Mouse (Mus musculus) mature B cell (primary cell): ENCODE results near the gene Tacc2.

Experiments
- in situ Hi-C: fragments of 300-500 bp; cut with MboI; formaldehyde crosslinking; loops from 2 replicates; pipeline ENCODE4 v1.14.3; 2019

Tacc2 gene

GRCm38 (mm10) chr7:130688601-130689000, 111.4 kb downstream of the Tacc2 start:
- in situ Hi-C loops = no loop called here

GRCm38 (mm10) chr7:130690869-130691268, 113.6 kb downstream of the Tacc2 start:
- in situ Hi-C loops = no loop called here

DNA sequence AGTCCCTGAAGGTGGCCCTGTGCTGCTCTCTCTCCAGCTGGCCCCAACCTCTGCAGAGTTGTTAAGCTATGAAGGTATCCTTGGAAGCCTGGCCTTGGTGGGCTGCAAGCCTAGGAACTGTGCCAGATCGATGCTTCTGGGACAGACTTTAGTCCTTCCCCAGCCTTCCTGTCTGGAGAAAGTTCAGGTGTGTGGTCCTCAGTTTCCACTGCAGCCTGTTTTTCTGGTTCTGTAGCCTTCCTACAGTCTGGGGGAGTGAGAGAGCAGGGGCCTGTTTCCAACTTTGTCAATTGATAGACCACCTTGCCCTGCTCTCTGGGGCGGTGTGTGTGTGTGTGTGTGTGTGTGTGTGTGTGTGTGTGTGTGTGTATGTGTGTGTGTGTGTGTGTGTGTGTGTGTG, 114.7 kb downstream of the Tacc2 start:
- in situ Hi-C loops = no loop called here

GRCm38 (mm10) chr7:130692392-130692942, 115.2 kb downstream of the Tacc2 start:
- in situ Hi-C loops = no loop called here

DNA sequence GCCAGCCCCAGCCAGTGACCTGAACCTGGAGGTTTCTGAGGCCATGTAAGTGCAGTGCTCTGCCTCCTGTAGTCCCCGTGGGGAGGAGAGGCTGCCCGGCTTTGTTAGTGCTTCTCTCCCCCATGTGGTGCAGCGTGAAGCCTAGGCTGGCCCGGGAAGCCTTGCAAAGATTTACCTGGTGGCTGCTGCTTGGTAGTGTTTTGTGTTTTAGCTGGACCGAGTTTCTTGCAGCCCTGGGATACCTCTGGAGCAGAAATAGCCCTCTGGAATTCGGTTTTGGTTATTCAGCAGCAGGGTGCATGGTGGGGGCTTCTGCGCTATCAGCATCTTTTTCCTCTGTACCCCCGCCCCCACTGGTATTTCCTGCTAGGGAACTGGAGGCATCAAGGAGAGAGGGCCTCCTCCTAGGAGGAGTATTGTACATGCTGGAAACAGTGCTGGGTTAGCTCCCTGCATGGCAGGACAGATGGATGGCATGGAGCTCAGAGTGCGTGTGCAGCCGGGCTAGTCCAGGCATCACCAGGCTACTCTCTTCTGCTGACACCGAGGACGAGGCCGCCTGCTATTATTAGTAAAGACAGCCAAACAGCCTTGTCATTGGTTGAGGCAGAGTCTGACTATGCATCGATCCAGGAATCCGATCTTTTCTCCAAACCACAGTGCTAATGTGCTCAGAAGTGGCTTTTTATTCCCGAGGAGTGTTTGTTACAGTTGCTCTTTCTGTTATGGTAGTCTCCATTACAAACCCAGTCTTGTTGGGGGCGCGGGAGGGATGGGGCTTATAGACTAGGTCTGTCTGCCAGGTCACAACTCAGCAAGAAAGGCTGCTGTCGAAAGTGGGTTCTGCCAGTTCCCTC, 115.9 kb downstream of the Tacc2 start:
- in situ Hi-C loops = no loop called here

GRCm38 (mm10) chr7:130693800-130694193, 116.6 kb downstream of the Tacc2 start:
- in situ Hi-C loops = no loop called here

- in situ Hi-C loops = no loop called here
These were observed 118.6 kb downstream of the Tacc2 start for GRCm38 (mm10) chr7:130695669-130696338.

GRCm38 (mm10) chr7:130696347-130697234, 119.4 kb downstream of the Tacc2 start:
- in situ Hi-C loops = no loop called here

GRCm38 (mm10) chr7:130698480-130698879, 121.2 kb downstream of the Tacc2 start:
- in situ Hi-C loops = no loop called here

DNA sequence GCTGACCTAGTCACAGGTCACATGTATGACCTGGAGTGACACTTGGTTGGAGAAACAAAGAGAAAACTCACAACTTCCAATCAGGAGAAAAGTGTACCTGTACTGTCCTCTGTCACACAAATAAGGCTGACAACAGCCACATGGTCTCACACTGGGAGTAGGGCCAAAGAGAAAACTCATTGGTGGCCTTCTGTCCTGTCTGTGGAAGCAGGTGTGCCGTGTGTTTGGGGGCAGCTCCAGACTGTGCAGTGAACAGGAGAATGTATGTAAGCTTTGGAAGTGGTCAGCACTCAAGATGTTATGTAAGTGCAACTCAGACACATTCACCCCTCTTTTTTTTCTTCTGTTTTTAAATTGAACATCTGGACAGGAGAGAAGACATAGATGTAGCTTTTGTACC, 124.1 kb downstream of the Tacc2 start:
- in situ Hi-C loops = no loop called here

- in situ Hi-C loops = no loop called here
These were observed 128.0 kb downstream of the Tacc2 start for GRCm38 (mm10) chr7:130705230-130705629.

GRCm38 (mm10) chr7:130708940-130709339, 131.7 kb downstream of the Tacc2 start:
- in situ Hi-C loops = no loop called here

DNA sequence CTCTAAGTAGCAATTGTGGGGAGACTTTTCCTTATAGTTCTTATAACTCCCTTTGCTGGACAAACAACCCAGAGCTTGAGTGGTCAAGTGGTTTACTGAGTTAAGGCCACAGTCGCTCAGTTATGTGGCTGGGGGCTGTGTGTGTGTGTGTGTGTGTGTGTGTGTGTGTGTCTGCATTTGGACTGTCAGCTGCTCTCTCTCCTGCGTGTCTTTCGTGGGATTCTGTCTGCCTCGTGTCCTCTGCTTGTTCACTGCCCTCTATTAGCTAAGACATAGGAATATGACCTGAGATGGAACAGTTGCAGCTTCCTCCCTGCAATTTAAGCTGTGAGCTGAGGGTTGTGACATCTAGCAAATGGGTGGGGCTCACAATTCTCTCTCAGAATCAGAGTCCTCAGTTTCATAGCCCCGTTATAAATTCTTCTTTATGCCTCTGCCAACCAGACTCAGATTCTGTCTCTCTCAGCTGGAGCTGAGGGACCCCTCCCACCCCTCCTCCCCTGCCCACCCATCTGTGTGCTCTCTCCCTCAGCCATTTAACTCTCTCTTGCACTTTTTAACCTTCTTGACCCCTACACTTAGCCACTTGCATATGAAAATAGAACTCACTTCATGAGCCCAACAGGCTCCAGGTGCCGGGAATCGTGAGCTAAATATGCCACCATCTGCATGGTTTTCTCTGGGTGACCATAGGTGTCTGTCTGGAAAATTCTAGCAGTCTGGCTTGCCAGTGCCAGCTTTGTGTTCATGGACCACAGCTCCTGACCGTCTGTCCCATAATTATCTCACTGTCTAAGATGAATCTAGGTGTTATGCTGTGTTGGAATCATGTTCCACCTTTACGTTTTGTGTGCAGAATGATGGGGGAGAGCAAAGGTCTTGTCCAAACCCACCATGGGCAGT, 132.4 kb downstream of the Tacc2 start:
- in situ Hi-C loops = no loop called here

DNA sequence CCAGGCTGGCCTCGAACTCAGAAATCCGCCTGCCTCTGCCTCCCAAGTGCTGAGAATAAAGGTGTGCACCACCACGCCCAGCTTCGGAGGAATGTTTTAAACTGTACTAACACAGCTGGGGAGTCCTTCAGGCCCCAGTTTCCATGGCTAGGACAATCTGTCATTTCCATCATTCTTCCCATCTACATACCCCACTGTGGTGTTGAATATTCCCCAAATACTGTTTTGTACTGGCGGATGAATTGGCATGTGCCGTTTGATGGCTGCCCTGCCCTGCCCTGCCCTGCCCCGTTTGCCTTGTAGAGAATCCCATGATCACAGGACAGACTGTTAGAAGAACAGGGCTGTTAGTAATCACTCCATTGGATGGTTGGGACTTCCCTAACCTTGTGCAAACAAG, 134.6 kb downstream of the Tacc2 start:
- in situ Hi-C loops = no loop called here

- in situ Hi-C loops = no loop called here
These were observed 136.1 kb downstream of the Tacc2 start for GRCm38 (mm10) chr7:130713319-130713718.

DNA sequence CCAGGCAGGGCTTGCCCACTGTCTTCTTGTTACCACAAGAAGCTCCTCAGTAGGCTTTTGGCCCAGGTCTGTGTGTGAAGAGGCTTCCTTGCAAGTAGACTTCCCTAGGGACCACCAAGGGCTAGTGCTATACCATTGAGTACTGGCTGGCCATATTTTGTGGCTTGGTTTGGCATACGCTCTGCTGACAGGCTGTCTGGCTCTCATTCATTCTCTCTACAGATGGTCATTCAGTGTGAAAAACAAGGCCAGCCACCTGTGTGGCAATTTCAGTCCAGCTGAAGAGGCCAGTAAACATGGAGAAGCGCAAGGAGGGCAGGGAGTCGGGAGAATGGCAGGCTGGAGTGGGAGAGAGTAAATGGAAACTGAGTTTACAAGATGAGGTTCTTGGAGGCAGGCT, 138.2 kb downstream of the Tacc2 start:
- in situ Hi-C loops = no loop called here

GRCm38 (mm10) chr7:130716341-130716740, 139.1 kb downstream of the Tacc2 start:
- in situ Hi-C loops = no loop called here

DNA sequence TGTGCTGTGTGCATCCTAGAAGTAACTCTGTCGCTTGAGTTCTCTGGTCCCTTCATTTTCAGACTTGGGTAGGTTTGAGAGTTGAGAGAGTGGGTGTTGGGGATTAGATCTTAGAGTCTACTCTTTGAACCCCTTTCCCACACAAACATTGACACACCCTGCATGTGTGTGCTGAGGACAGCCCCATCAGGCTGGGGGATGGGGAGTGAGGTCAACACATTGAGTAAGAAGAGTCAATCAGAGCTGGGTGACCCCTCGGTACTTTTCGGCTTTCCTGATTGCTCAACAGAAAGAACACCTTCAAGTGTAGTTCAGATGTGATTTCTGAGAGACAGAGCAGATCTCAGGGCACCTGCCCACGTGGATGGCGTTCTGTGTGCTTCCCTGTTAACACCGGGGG, 139.8 kb downstream of the Tacc2 start:
- in situ Hi-C loops = no loop called here

- in situ Hi-C loops = no loop called here
These were observed 142.8 kb downstream of the Tacc2 start for GRCm38 (mm10) chr7:130719931-130720598.

GRCm38 (mm10) chr7:130720646-130721335, 143.6 kb downstream of the Tacc2 start:
- in situ Hi-C loops = no loop called here
